Mouse (Mus musculus): ENCODE results near the gene Arhgef17.
"Not testable (repeated sequence)": the region's sequence is repeated elsewhere in the genome, so short reads cannot be mapped to it uniquely, and the experiment has no call there.

The Arhgef17 gene

DNA sequence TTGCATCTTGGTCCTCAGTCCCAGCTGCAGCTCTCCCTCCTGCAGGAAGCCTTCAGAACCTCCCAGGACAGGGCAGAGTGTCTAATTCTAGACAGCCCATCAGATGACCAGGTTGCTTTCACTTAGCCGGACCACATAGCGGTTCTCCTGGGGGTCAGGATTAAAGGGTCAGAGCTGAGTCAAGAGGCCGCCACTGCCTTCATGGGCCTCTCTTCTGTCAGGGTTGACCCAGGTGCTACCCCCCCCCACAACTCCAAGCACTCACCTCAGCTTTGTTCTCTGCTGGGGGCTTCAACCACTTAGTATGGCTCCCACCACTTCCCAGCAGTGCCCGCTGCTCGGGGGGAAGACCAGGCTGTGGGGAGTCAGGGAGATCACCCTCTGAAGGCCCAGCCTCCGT, 84.8 kb downstream of the Arhgef17 start:
- peak in 1 of 2 experiments; percentile 1 for DNase-seq (ENCODE audit: low spot score in 2 of 2)

DNA sequence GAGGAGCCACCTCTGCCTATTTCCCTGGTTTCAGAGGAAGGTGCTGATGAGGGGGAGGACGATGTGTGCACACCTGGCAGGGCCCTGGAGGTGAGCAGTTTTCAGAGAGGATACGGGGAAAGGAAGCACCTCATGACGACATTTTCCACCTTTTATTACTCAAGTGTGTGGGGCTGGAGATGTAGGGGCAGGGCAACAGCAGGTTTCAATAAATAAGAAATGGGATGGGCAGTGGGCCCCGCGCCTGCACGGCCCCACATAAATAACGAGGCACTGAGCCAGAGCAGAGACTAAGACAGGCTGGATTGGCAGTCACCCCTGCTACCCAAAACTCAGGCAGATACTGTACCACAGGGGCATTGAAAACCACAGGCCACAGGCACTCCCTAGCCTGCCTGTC, 85.9 kb downstream of the Arhgef17 start:
- not testable (repeated sequence) for DNase-seq (ENCODE audit: low spot score in 2 of 2)

DNA sequence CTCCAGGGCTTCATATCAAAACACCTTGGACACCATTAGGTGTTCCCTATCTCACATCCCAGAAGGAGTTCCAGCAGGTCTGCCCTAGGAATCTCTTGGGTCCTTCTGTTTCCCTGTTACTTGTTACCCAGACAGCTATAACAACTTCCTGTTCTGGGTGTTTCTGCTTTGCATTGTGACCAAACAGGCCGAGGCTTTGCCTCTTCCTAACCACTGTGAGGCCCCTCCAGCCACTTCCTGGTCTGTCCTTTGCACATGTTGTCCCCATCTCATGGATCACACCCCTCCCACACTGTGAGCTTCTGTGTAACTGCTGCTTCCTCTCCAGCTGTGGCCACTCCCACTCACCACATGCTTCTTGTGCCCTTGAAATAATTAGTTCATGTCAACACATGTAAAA, 86.5 kb downstream of the Arhgef17 start:
- peak; percentile 78 to 81 for DNase-seq (ENCODE audit: low spot score in 2 of 2)

DNA sequence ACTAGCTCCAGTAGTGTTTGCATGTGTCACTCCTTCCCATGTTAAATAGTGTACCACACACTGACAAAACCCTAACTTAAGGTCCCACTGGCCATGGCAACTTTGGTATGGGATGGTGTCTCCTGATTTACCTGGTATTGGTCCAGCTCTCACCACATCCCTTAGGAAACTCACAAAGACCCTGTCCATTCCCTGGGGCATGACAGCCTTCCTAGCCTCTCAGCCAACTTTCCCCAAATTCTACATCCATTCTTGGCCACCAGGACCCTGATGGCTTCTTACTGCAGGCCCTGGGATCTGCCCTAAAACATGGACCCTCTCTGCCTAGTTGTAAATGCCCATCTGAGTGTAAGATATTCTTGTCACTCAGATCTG, 86.9 kb downstream of the Arhgef17 start:
- DNase-seq (ENCODE audit: low spot score in 2 of 2): no peak

DNA sequence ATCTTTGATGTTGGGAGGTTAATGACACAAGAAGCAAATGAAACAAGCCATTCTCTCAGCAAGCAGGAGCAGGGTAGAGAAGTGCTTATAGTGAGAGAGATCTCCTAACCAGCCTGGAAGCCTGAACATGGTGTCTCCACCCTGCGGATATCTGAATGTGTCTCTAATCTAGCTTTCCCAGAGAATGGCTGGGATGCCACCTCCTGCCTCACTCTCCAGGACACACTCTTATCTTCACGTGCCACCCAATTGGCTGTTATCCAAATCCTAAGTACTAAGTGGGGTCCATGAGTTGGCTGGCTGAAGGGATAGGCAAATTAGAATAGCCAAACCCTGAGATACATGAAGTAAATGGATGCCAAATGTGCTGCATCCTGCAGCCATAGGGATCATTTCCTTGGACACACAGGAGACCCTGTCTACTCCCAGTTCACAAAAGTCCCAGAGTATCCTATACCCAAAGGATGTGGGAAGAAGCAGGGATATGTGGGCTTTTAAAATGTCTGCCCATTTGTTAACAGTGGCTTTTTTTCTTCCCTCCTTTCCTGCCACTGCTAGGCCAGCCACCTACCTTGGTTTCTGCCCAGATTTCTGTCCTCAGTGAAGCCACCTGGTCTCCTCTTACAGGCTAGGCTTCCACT, 87.4 kb downstream of the Arhgef17 start:
- DNase-seq (ENCODE audit: low spot score in 2 of 2): peak; percentile 69 to 84

DNA sequence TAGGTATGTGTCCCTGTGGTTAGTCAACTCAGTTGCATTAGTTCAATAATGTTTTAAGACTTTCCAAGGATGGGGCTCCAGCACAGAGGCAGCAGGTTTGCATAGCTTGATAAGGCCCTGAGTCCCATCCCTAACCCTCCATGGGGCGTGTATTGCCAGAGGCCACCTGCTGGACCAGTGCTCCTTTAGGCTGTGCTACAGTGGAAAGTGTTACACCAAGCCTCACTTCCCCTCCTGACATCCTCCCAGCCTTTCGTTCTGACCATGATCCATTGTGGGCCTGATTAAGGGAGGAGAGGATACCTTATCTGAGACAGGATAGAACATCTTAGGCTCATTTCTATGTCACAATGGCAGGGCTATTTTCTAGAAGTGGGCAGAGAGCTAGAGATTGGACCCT, 88.0 kb downstream of the Arhgef17 start:
- peak in 1 of 2 experiments; percentile 54 for DNase-seq (ENCODE audit: low spot score in 2 of 2)

DNA sequence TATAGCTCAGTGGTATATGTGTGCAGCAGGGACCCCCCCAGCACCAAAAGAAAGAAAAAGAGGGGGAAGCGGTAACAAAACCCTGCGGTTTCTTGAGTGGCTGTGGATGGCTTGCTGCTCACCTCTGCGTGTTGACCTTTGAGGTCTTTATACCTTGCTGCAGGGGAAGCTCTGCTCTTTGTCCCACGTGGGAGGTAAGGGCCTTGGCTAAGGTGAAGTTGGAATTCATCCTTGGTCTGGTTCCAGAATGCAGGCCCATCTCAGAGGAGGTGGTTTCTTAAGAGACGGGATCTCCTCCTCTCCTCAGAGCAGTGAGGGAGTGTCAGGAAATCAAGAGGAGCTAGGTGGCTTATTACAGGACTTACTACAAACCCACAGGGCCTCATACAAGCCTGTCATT, 89.7 kb downstream of the Arhgef17 start:
- DNase-seq (ENCODE audit: low spot score in 2 of 2): no peak

DNA sequence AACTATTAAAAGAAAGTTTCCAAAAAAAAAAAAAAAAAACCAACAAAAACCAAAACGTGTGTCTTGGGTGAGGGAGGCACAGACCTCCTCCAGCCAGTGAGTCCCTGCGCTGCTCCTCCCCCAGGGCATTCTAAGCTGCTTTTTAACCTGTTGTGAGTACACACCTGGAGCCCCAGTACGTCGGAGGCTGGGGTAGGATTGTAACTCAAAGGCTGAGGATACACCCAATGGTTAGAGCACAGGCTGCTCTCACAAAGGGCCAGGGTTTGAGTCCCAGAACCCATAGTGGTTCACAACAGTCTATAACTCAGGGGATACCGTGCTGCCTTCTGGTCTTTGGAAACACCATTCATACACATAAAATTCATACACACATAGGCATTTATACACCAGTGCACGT, 90.3 kb downstream of the Arhgef17 start:
- DNase-seq (ENCODE audit: low spot score in 2 of 2): no peak

DNA sequence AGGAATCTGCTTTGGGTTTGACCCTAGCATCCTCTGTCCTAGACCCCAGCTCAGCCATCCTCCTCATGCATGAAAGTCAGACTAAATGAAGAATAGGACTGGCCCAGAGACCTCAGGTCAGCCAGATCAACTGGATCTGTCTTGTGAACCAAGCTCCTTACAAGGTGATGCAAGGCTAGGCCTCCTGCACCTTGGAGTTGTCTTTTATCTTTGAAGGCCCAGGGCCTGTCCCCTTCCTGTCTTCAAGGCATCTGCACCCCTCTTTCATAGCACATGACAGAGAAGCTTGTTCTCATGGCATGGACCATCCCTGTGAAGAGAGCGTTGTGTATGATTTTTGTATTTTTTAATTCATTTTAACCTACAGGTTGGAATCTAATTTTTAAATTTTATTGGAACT, 91.0 kb downstream of the Arhgef17 start:
- no peak for DNase-seq (ENCODE audit: low spot score in 2 of 2)

DNA sequence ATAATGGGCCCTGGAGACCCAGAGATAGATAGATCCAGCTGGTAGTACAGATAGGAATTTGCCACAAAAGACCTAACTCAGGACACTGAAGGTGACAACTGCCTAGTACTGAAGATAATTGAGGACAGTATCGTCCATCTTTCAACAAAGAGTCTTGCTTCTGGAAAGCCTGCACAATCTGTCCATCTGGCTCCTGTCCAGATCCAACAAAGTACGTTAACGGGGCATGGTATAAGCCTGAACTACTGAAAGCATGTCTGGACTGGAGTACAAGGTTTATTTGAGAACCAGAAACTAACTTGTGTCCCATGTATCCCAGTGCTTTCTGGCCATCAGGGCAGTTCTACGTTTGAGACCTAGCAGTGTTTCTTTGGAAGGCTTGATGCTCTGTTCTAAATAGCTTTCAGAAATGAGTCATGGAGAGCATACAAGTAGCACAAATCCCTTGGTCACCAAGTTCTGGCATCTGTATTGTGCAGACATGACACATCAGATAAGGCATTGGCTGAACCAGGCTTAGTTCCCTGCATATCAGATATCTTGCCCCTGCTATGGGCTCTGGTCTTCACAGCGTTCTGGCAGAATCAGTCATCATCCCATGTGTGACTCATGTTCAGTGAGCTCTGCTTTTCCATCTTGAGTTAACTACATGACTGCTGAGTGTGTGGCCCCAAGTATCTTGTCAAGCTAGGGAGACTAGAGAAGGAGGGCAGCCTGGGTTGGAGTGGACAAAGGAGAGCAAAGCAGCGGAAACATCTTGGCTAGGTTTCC, 92.1 kb downstream of the Arhgef17 start:
- no peak for DNase-seq (ENCODE audit: low spot score in 2 of 2)

DNA sequence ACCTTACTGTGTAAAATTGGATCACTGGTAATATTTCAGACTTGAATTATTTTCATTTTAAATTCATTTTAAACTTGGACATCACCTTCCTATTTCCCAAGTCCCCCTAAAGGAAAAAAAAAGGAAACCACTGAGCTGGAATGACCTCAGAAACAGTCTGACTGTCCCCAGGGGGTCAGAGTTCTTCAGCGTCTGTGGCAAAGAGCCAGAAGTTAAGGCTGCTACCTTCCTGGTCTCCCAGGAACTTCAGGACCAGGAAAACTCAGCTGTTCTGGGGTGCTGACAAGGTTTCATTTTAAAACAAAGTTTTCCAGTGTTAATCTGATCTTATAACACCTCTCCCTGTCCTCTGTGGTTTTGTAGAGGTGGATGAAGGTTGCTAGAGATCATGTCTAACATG, 94.2 kb downstream of the Arhgef17 start:
- DNase-seq (ENCODE audit: low spot score in 2 of 2): no peak

DNA sequence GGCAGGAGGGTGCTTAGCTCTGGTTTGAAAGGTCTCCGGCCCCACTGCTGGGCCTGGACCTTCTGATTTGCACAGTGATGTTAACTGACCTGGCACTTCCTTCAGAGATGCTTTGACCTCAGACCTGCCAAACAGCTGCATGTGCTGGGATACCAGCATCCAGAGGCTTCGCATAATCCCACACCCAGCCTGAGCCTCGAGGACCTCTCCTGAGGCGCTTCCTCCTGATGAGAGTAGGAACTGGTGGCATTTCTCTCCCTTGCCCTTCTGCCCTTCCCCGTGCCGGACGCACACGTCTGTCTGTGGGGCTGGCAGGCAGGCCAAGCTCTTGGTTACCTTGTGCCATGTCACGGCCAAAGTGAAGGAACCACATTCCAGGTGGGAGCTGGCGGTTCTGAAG, 95.2 kb downstream of the Arhgef17 start:
- no peak for DNase-seq (ENCODE audit: low spot score in 2 of 2)

DNA sequence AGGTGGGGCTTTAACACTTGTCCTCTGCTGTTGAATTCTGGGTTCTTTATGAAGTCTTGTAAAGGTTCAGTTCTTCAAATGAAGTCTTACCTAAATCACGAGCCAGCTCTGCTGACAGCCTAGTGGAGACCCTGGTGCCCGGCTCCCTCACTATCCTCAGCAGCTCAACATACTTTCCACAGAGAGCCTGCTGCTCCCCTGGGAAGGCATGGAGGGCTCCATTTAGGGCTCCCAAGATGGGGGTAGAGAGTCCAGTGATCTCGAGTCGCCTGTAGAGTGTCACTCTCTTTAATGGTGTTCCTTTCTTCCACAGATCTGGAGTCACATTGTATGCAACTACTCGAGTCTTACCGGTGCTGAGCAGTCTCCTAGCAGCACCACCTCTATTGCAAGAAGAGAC, 96.2 kb downstream of the Arhgef17 start:
- no peak for DNase-seq (ENCODE audit: low spot score in 2 of 2)

DNA sequence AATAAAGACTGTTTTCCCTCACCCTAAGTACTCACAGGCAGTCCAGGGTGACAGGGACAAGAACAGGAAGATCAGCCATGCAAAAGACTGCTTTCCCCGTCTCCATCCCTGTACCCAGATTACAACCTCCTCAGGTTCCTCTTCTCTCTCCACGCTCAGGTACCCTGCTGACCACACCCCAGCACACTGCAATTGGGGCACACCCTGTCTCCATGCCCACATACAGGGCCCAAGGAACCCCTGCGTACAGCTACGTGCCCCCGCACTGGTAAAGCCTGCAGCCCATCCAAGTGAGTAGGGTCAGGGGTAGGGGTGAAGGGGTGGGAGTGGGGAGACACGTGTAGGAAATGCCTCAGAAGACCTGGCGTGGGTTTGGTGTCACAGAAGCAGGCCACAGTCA, 96.7 kb downstream of the Arhgef17 start:
- DNase-seq (ENCODE audit: low spot score in 2 of 2): peak; percentile 58 to 66

DNA sequence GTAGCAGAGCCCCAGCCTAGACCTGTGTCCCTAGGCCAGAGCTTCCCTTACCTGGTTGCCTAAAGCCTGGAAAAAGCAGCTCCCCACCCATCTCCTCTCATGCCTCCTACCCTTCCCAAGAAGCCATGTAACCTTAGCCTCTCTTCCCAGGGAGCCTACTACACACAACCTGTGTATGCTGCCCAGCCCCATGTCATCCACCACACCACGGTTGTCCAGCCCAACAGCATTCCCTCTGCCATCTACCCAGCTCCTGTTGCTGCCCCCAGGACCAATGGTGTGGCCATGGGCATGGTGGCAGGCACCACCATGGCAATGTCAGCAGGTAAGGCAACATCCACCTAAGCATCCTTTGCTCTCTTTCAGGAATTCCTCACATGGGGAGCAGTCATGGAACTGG, 98.0 kb downstream of the Arhgef17 start:
- no peak for DNase-seq (ENCODE audit: low spot score in 2 of 2)

DNA sequence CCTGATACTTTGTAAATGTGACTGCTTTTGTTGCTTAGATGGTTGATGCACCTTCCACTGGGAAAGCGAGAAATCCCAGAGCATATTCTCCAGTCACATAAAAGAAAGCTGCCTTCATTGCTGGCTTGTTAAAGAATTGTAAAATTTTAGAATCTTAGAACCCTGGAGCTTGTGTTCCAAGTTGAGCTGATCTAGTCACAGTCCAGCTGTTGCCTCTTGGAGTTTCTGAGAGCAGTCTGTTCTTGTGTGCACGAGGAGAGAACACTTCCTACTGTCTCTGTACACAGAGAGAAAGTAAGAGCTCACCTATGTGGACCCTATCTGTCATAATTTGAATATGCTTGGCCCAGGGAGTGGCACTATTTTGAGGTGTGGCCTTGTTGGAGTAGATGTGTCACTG, 103.4 kb downstream of the Arhgef17 start:
- no peak for DNase-seq (ENCODE audit: low spot score in 2 of 2)

DNA sequence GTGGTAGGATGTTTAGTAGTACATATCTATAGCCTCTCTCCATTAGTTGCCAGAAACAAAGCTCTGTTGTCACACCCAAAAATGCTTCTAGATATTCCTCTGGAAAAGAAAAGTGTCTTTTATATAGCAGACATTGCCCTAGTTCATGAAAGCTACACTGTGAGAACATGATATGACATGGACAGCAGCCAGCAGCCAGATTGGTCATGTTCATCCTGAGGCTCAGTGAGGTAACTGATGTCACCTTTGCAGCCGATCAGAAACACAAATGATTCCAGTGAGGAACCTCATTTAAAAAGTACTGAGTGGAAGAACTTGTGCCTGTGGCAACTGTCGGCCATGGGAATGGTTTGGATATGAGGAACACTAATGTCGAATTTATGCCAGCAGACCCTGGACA, 107.2 kb downstream of the Arhgef17 start:
- no peak for DNase-seq (ENCODE audit: low spot score in 2 of 2)
